Mouse (Mus musculus) thymus, adult 2 months (tissue): ENCODE results near the gene Psmc3. TPM values are rescaled to one million over a fixed set of nuclear protein-coding genes. Genes with fewer than 3 reads are reported as not detected.
A peak's percentile ranks its signal among the peaks of the same experiment; 100 is the strongest.

Source experiments
- DNase-seq: peaks from one replicate; pipeline ENCODE4 v3.0.0; 2021
- H3K27ac ChIP-seq: fragments of 200-500 bp; 2 replicates; pipeline ENCODE4 v1.5.1; 2012; ENCODE audit warnings: low read length, control low read depth; ENCODE audit not compliant: control insufficient read depth, insufficient read depth
- H3K27me3 ChIP-seq: fragments of 200-500 bp; 2 replicates; pipeline ENCODE4 v1.6.1; 2012; ENCODE audit warnings: mild to moderate bottlenecking, low read length, moderate library complexity, mixed read lengths; ENCODE audit not compliant: control insufficient read depth, insufficient read depth
- H3K36me3 ChIP-seq: fragments of 200-500 bp; 2 replicates; pipeline ENCODE4 v1.6.1; 2012; ENCODE audit warnings: mild to moderate bottlenecking, low read length, moderate library complexity; ENCODE audit not compliant: control insufficient read depth, insufficient read depth
- H3K4me1 ChIP-seq: fragments of 200-500 bp; replicated peaks from 2 replicates; pipeline ENCODE4 v1.6.1; 2012; ENCODE audit warnings: low read length; ENCODE audit not compliant: control insufficient read depth, insufficient read depth
- H3K4me3 ChIP-seq: fragments of 200-500 bp; 2 replicates; pipeline ENCODE4 v1.5.1; 2012; ENCODE audit warnings: mild to moderate bottlenecking, low read length, control low read depth, moderate library complexity; ENCODE audit not compliant: control insufficient read depth, insufficient read depth
- CTCF ChIP-seq: fragments of 200-500 bp; IDR thresholded peaks from 2 replicates; pipeline ENCODE4 v1.5.1; 2012; ENCODE audit warnings: mild to moderate bottlenecking, control low read depth, low read length, moderate library complexity, borderline replicate concordance; ENCODE audit not compliant: control insufficient read depth, poor library complexity, insufficient read depth; ENCODE audit errors: extremely low read depth
- POLR2A ChIP-seq: fragments of 200-500 bp; IDR thresholded peaks from 2 replicates; pipeline ENCODE4 v1.6.1; 2012; ENCODE audit warnings: mild to moderate bottlenecking, low read length, control low read depth, moderate library complexity; ENCODE audit not compliant: control insufficient read depth, poor library complexity, insufficient read depth; ENCODE audit errors: extremely low read depth
- WGBS: fragments of 180-500 bp; shearing (Covaris S2); methylation state at CpG from one replicate; pipeline ENCODE4 v1.1.7; 2018; 5-methylcytosine and 5-hydroxymethylcytosine counted together
- polyA plus RNA-seq: library from polyadenylated mRNA; depleted of rRNA; stranded (reverse); fragments of >200 nt; gene quantifications from 2 replicates; pipeline ENCODE4 v1.2.3, GENCODE M21; 2012

The Psmc3 gene
- polyA plus RNA-seq, 1 experiment, result 114 TPM

DNA sequence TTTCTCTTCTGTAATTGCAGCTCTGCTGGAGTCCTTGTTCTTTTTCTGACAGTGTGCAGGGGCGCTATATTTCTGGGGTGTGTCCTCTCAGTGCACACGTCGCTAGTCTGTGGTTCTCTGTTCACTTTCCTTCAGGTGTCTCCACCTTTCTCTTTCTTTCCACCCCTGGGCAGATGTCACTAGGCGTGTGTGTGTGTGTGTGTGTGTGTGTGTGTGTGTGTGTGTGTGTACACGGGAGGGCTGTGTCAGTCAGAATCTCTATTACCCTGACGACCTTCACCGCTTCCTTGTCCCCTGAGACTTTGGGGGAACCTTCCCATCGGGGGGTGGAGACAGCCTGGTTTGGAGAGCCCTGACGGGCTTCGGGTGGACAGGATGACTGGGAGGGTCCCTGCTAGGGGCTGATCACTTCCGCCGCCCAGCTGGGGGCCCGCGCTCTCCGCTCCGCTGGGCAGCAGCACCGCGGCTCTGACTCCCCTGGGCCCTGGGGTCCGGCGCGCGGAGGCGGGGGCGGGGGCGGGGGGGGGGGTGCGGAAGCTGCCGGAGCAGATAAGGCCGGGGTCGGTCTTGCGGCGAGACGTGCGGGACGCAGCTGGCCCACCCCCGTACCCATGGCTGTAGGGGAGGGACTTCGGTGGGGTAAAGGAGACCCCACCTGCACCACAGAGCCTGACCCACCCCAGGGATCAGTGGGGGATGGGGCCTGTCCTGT is 24.7 kb downstream of the Psmc3 start:
- Histone ChIP-seq H3K4me3 (peak overlapping the region; percentile 30), H3K27me3 (no peaks in the 10 kb centered on the region), H3K27ac (no peak overlapping the region), H3K36me3 (no peaks in the 10 kb centered on the region), H3K4me1 (peaks cover 37% of the 10 kb centered on the region)
- TF ChIP-seq CTCF (no peak), POLR2A (no peak)
- no peak for DNase-seq
- WGBS, result 4% methylated on average over 32 of the region's 36 CpGs

DNA sequence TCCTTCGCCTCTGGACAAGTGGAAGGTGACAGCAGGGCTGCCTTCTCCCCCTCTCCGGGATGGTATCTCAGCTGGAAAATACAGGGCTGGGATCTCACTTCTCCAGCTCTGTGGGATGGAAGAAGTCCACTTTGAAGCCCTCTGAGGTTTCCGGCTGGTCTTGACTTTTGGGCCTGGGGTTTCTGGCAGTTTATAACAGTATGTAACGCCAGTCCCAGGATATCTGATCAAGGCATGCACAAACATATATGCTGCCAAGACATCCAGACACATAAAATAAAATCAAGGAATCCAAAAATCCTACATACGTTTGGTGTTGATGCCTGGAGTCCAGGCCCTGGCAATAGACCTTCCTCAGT is 25.2 kb downstream of the Psmc3 start:
- Histone ChIP-seq H3K36me3 (no peaks in the 10 kb centered on the region), H3K4me1 (peaks cover 42% of the 10 kb centered on the region), H3K27me3 (no peaks in the 10 kb centered on the region), H3K4me3 (peak overlapping the region; percentile 30), H3K27ac (no peak overlapping the region)
- TF ChIP-seq POLR2A (no peak), CTCF (no peak)
- no peak for DNase-seq
- WGBS, result 43% methylated on average over 5 of the region's 5 CpGs

DNA sequence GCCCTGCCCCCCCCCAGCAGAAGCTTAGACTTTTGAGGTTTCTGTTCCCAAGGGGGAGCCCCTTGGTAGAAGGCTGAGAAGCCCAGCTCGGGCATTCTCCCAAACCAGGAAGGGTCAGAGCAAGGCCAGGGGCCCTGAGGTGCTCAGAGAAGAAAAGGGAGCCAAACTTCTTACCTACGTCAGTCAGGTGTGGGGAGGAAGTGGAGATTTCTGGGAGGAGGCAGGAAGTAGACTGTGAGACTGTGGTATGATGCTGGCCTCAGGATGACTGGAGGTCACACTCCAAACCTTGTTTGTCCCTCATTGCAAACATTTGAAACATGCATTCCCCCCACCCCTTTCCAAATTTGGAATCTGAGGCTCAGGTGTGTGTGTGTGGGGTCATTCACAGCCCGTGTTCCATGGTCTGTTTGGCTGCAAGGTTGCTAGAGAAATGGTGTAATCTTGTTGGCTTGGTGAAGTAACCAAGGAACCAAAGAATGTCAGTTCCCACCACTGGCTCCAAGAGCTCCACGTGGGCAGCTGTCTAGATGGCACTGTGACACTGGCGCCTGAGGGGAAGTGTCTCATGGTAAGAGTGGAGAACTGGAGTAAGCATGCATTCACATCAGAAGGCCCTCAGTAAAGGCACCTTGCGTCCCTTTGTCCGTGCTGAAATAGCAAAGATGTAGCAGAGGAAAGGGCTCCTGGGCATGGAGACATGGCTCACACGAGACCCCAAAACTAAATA is 27.1 kb downstream of the Psmc3 start:
- Histone ChIP-seq H3K27ac (no peak overlapping the region), H3K4me1 (peaks cover 42% of the 10 kb centered on the region), H3K36me3 (no peaks in the 10 kb centered on the region), H3K27me3 (no peaks in the 10 kb centered on the region), H3K4me3 (no peak overlapping the region)
- TF ChIP-seq CTCF (no peak), POLR2A (no peak)
- 45% methylated on average over 8 of the region's 8 CpGs for WGBS
- DNase-seq, result no peak

DNA sequence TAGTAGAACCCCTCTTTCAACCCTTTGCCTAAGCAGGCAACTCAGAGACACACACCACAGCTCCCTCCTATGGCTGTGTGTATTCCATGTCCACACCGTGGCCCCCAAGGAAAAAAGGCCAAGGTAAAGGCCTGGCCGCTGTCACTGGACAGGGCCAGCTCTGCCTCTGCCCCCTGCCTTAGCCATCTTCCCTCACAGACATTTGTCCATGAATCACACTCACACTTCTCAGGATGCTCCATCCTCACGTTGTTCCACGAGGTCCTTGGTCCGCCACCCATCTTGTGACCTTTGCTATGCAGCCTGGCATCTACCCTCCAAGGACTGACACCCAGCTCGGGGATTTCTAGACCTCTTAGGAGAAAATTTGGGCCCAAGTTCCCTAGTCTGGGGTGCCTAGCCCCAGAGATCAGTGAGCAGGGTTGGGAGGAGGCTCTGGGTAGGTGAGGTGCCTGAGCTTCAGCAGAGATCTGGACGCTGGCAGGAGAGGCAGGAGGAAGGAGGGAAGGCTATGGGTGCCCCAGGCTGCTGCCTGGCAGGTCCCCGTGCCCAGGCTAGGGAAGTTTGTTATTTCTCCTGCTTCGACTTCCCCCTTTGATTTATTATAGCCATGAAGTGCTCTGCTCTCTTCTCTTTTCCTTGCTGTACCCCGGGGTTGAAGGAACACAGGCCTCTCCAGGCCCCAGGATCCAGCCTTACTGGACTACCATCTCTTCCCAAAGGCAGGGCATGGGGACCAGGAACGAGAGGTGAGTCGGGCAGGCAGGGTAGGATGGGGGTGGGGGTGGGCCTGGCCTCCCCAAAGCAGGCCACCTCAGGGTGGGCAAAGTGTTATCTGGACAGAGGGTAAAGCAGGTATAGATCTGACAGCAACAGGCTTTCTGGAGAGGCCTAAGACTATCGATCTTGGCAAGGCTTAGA is 28.2 kb downstream of the Psmc3 start, which contains the start of gene Spi1:
Spi1 (plus strand) TSS at position 616 of the 921 bp plus-strand sequence.
- TF ChIP-seq POLR2A, result no peak
- DNase-seq, result no peak
- H3K36me3 ChIP-seq, result no peaks in the 10 kb centered on the region
- WGBS, result 54% methylated on average over 13 of the region's 13 CpGs
- no peaks in the 10 kb centered on the region for H3K27me3 ChIP-seq
- H3K4me3 ChIP-seq, result peak within 1 kb of the TSS; percentile 3; the same call in 1 of the 2 replicates
- H3K4me1 ChIP-seq, result peaks cover 42% of the 10 kb centered on the region
- H3K27ac ChIP-seq, result peak within 1 kb of the TSS; percentile 59

DNA sequence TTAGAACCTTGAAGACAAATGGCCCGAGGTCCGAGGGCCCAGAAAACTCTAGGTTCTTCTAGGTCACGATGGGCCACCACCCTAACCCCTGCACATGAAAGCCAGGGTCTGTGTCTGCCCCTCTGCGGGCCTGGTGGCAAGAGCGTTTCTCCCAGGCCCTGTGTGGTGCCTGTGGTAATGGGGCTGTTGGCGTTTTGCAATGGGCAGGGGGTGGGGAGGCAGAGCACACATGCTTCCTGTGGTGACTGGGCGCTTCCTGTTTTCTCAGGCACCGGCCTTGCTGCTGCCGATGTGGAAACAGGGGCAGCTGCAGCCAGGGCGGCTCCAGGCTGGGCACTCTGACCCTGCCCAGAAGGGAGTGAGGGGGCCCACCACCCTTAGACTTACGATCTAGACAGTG is 29.0 kb downstream of the Psmc3 start:
- Histone ChIP-seq H3K27me3 (no peaks in the 10 kb centered on the region), H3K4me3 (peak overlapping the region; percentile 3; the same call in 1 of the 2 replicates), H3K27ac (peak overlapping the region; percentile 59), H3K4me1 (peaks cover 48% of the 10 kb centered on the region), H3K36me3 (no peaks in the 10 kb centered on the region)
- DNase-seq, result peak; percentile 72
- TF ChIP-seq CTCF, result 0 out of 2 replicates have a peak, but pooled peaks have one; percentile 11
- TF ChIP-seq POLR2A, result peak; percentile 42; the same call in 1 of the 2 replicates
- 7% methylated on average over 11 of the region's 11 CpGs for WGBS

GRCm38 (mm10) chr2:91083366-91083940 is 29.6 kb downstream of the Psmc3 start:
- 66% methylated on average over 1 of the region's 1 CpGs for WGBS
- no peaks in the 10 kb centered on the region for H3K27me3 ChIP-seq
- TF ChIP-seq CTCF (no peak), POLR2A (no peak)
- H3K4me1 ChIP-seq, result peaks cover 52% of the 10 kb centered on the region
- H3K36me3 ChIP-seq, result no peaks in the 10 kb centered on the region
- peak overlapping the region; percentile 59 for H3K27ac ChIP-seq
- H3K4me3 ChIP-seq, result peak overlapping the region; percentile 3; the same call in 1 of the 2 replicates
- DNase-seq, result no peak
